Mouse (Mus musculus): ENCODE results near the gene Arid5b.

GRCm38 (mm10) chr10:68043973-68044372, 234.6 kb downstream of the Arid5b start:
- TF ChIP-seq POLR2A (IDR thresholded peaks at IDR 0.05; ENCODE audit: low read depth, low read length) (no peak), CTCF (conservative IDR thresholded peaks at IDR 0.05; ENCODE audit: insufficient read depth, insufficient read length, low read depth, low read length) (no peak)

Measured in kidney, adult 2 months (tissue).